Mouse (Mus musculus) CH12.LX (cell line): ENCODE data around the gene Lrrtm4.

Source experiments
- CTCF ChIP-seq, 2 experiments: IDR thresholded peaks in 1 of 2; conservative IDR thresholded peaks in 1 of 2; 2 replicates each; pipeline ENCODE4 v1.5.1; 2011 to 2012; ENCODE audit warnings: low read depth in 2 of 2, low read length in 2 of 2, improper control_type of control experiment in 1 of 2, inconsistent platforms in 1 of 2, mild to moderate bottlenecking in 1 of 2, moderate library complexity in 1 of 2
- MEF2A ChIP-seq: IDR thresholded peaks from 2 replicates; pipeline ENCODE4 v1.6.1; 2014; ENCODE audit warnings: low read depth, mild to moderate bottlenecking, inconsistent platforms, low read length, improper control_type of control experiment, borderline replicate concordance

DNA sequence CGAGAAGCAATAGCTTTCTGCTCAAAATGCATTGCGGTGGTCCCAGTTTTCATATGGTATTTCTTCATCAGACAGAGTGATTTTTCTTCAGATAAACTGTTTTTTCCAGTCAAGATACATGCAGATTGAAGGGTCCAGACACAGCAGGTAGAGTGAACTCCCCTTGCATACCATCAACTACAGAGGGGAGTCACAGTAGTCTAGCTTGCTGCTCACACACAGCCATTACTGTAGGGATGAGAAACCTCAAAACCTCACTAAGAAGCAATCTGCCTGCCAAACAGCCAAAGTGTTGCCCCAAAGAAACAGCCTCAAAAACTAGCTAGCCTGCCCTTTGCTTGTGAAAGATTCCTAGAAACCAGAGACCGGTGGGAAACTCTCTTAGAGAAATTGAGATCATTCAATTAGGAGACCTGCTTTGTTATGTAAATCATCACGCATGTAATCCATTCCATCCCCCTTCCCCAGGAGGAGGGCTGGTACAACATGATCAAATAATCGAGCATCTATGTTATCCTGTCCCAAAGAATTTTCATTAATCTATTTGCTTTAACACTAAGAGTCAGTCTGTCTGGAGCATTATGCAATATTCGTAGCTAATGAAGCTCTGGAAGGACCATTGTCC lies 166.9 kb downstream of the Lrrtm4 start:
- no peak for TF ChIP-seq CTCF (conservative IDR thresholded peaks at IDR 0.05 in 1 of 2, IDR thresholded peaks at IDR 0.05 in 1 of 2; ENCODE audit: low read depth in 2 of 2, low read length in 2 of 2)
- no peak for TF ChIP-seq MEF2A
